Mouse (Mus musculus) bone marrow, adult 2 months (tissue): ENCODE measurements at regions not wholly inside any gene's neighbourhood (a gene's known extent, or its start where the extent isn't known, plus 50 kb on each side); places are given as distances from the start of the nearest gene placed in this dataset.

ENCODE experiments used
- CTCF ChIP-seq: fragments of 200-500 bp; IDR thresholded peaks from 2 replicates; pipeline ENCODE4 v1.5.1; 2011; ENCODE audit warnings: low read length, control low read depth; ENCODE audit not compliant: control insufficient read depth, insufficient read depth
- POLR2A ChIP-seq: fragments of 200-500 bp; IDR thresholded peaks from 2 replicates; pipeline ENCODE4 v1.6.1; 2011; ENCODE audit warnings: low read depth, mild to moderate bottlenecking, control low read depth, low read length, borderline replicate concordance; ENCODE audit not compliant: control insufficient read depth

DNA sequence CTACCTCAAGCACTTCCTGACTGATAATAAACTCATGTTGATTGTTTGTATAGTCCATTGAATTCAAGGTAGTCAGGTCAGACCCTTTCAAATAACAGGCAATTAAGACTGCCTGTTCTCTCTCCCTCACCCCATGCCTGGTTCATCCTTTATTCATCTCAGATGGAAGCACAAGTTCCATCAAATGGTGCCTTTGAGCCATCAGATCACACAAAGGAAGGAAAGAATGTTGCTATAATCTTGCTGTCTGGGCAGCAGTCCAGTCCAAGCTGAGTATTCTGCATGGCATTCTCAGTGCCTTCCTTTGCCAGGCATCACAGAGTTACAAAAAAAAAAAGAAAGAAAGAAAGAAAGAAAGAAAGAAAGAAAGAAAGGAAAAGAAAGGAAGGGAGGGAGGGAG, 163.7 kb upstream of the Spaca1 start:
- TF ChIP-seq CTCF = no peak
- TF ChIP-seq POLR2A = no peak
